23 mouse cellular contexts compared by ENCODE assay signal in genomic region chr13:28517161-28517560, GRCm38 (mm10).
A peak's percentile ranks its signal among the peaks of the same experiment; 100 is the strongest.
DNase-seq lines count a peak whose midpoint lies in the region; ATAC-seq and TF ChIP-seq lines count a peak whose summit lies in the region.
"Had no signal": no experiment of that assay in that cellular context is flagged by ENCODE, and none has a peak within 500 bp of the region (broad histone marks: within the 10 kb centered on the region; RNA-seq: fewer than 3 reads in every experiment).

No protein-coding gene starts in this region.

- no peak overlapping the region for H3K4me3 ChIP-seq in heart, embryonic 15.5 days
- peak overlapping the region; percentile 17 for H3K4me3 ChIP-seq in bone marrow, adult 2 months (replicated peaks; ENCODE audit: control insufficient read depth, low read depth, low read length)
- H3K4me3 ChIP-seq in embryonic facial prominence, embryonic 14.5 days (ENCODE audit: low read depth, low read length): no peak overlapping the region
- H3K4me3 ChIP-seq in gastrocnemius, adult 2 months: no peak overlapping the region
- H3K4me3 ChIP-seq: embryonic facial prominence, embryonic 15.5 days; heart, adult 2 months; kidney, embryonic 15.5 days; limb, embryonic 12.5 days; liver, embryonic 13.5 days; lung, embryonic 15.5 days; midbrain, embryonic 15.5 days had no signal

- DNase-seq in heart, postnatal 36 days: no peak
- DNase-seq in embryonic facial prominence, embryonic 14.5 days (ENCODE audit: low spot score): peak; percentile 67
- peak; percentile 56 for DNase-seq in thymus, postnatal 25 days
- no peak for DNase-seq in right cerebral cortex, postnatal 14 days
- DNase-seq in gastrocnemius, adult 2 months: no peak
- DNase-seq: adrenal gland, adult 8-10 months; B cell, adult 2 months; cerebellum, adult 9-10 months; gastrocnemius, postnatal 10 days; heart, adult 2 months; heart, postnatal 10 days; kidney, postnatal 4 days; liver, embryonic 13.5 days had no signal

- no peaks in the 10 kb centered on the region for H3K36me3 ChIP-seq in heart, embryonic 15.5 days
- no peaks in the 10 kb centered on the region for H3K36me3 ChIP-seq in embryonic facial prominence, embryonic 14.5 days (ENCODE audit: control insufficient read depth, insufficient read depth, low read length)
- H3K36me3 ChIP-seq: embryonic facial prominence, embryonic 15.5 days; kidney, embryonic 15.5 days; limb, embryonic 12.5 days; liver, embryonic 13.5 days; lung, embryonic 15.5 days; midbrain, embryonic 15.5 days had no signal

- H3K27ac ChIP-seq in heart, embryonic 15.5 days: 0 out of 2 replicates have a peak overlapping the region, but pooled peaks have one; percentile 3
- no peak overlapping the region for H3K27ac ChIP-seq in bone marrow, adult 2 months (ENCODE audit: control insufficient read depth, insufficient read depth, low read depth, low read length, poor library complexity)
- H3K27ac ChIP-seq in embryonic facial prominence, embryonic 14.5 days (replicated peaks; ENCODE audit: low read depth, low read length): peak overlapping the region; percentile 46; the same call in 1 of the 2 replicates
- no peak overlapping the region for H3K27ac ChIP-seq in gastrocnemius, adult 2 months
- H3K27ac ChIP-seq: embryonic facial prominence, embryonic 15.5 days; heart, adult 2 months; hindbrain, embryonic 14.5 days; kidney, embryonic 15.5 days; limb, embryonic 12.5 days; liver, embryonic 13.5 days; lung, embryonic 15.5 days; macrophage; midbrain, embryonic 15.5 days had no signal

- 0 out of 2 replicates have a peak, but pooled peaks cover 2% of the 10 kb centered on the region for H3K4me1 ChIP-seq in heart, embryonic 15.5 days (replicated peaks)
- no peaks in the 10 kb centered on the region; the same call in 1 of the 2 replicates for H3K4me1 ChIP-seq in bone marrow, adult 2 months (ENCODE audit: control insufficient read depth, insufficient read depth, low read length)
- peaks cover 10% of the 10 kb centered on the region; the same call in 1 of the 2 replicates for H3K4me1 ChIP-seq in embryonic facial prominence, embryonic 14.5 days (ENCODE audit: control insufficient read depth, insufficient read depth, low read length)
- H3K4me1 ChIP-seq: liver, embryonic 13.5 days had no signal

- no peak overlapping the region for H3K9ac ChIP-seq in heart, embryonic 15.5 days
- H3K9ac ChIP-seq in embryonic facial prominence, embryonic 14.5 days (ENCODE audit: low read depth, low read length): no peak overlapping the region
- H3K9ac ChIP-seq: embryonic facial prominence, embryonic 15.5 days; hindbrain, embryonic 14.5 days; kidney, embryonic 15.5 days; limb, embryonic 12.5 days; liver, embryonic 13.5 days; lung, embryonic 15.5 days; midbrain, embryonic 15.5 days had no signal

- H3K27me3 ChIP-seq in heart, embryonic 15.5 days: no peaks in the 10 kb centered on the region
- no peaks in the 10 kb centered on the region for H3K27me3 ChIP-seq in embryonic facial prominence, embryonic 14.5 days (replicated peaks; ENCODE audit: control insufficient read depth, insufficient read depth, low read length)
- H3K27me3 ChIP-seq: embryonic facial prominence, embryonic 15.5 days; kidney, embryonic 15.5 days; limb, embryonic 12.5 days; liver, embryonic 13.5 days; lung, embryonic 15.5 days; midbrain, embryonic 15.5 days had no signal

- H3K9me3 ChIP-seq in heart, embryonic 15.5 days (replicated peaks): no peaks in the 10 kb centered on the region
- H3K9me3 ChIP-seq in embryonic facial prominence, embryonic 14.5 days (ENCODE audit: control insufficient read depth, low read length): 0 out of 2 replicates have a peak, but pooled peaks cover 4% of the 10 kb centered on the region
- H3K9me3 ChIP-seq: embryonic facial prominence, embryonic 15.5 days; kidney, embryonic 15.5 days; limb, embryonic 12.5 days; liver, embryonic 13.5 days; lung, embryonic 15.5 days; midbrain, embryonic 15.5 days had no signal

- no peak for TF ChIP-seq POLR2A in bone marrow, adult 2 months (IDR thresholded peaks at IDR 0.05; ENCODE audit: borderline replicate concordance, control insufficient read depth, low read depth, low read length)

- TF ChIP-seq CTCF in bone marrow, adult 2 months (IDR thresholded peaks at IDR 0.05; ENCODE audit: control insufficient read depth, insufficient read depth, low read length): no peak
- TF ChIP-seq CTCF in gastrocnemius, adult 2 months (IDR thresholded peaks at IDR 0.05): no peak

- intact Hi-C loops in heart, postnatal 36 days (cut with DNase I): no loop called here
- intact Hi-C loops in gastrocnemius, adult 2 months (cut with DNase I): no loop called here

- ATAC-seq in heart, embryonic 15.5 days (replicated peaks; ENCODE audit: insufficient number of reproducible peaks, insufficient read depth, low FRiP score, low read depth): no peak
- no peak for ATAC-seq in embryonic facial prominence, embryonic 14.5 days (ENCODE audit: low read depth)
- ATAC-seq: intestine, embryonic 16.5 days; midbrain, embryonic 15.5 days had no signal

- WGBS in heart, embryonic 15.5 days: 58% methylated on average over 6 of the region's 6 CpGs
- 25% methylated on average over 6 of the region's 6 CpGs for WGBS in bone marrow, adult 2 months
- 61% methylated on average over 6 of the region's 6 CpGs for WGBS in embryonic facial prominence, embryonic 14.5 days

- H3K4me2 ChIP-seq in heart, embryonic 15.5 days: no peak overlapping the region
- H3K4me2 ChIP-seq in embryonic facial prominence, embryonic 14.5 days (ENCODE audit: low read depth, low read length): no peak overlapping the region
- H3K4me2 ChIP-seq: embryonic facial prominence, embryonic 15.5 days; hindbrain, embryonic 14.5 days; kidney, embryonic 15.5 days; limb, embryonic 12.5 days; liver, embryonic 13.5 days; lung, embryonic 15.5 days; midbrain, embryonic 15.5 days had no signal

Comparison
In these comparisons a context has a peak if more than half of its experiments do, and no peak if none do; other contexts are left out.
1. H3K27ac ChIP-seq: peak in heart, embryonic 15.5 days (single experiment) and embryonic facial prominence, embryonic 14.5 days (single experiment); none in bone marrow, adult 2 months (single experiment) and gastrocnemius, adult 2 months (single experiment).
2. DNase-seq: peak in embryonic facial prominence, embryonic 14.5 days (single experiment) and thymus, postnatal 25 days (single experiment); none in heart, postnatal 36 days (0 of 2), right cerebral cortex, postnatal 14 days (single experiment) and gastrocnemius, adult 2 months (single experiment).